Mouse (Mus musculus): ENCODE data around the gene Olfr481. TPM values are rescaled to one million over a fixed set of nuclear protein-coding genes. Genes with fewer than 3 reads are reported as not detected.

The Olfr481 gene
- polyA plus RNA-seq (2021; fragmentation: Nextera tagmentation): not detected in 2 replicates
- long read RNA-seq, experiment 1: 0 reads
- long read RNA-seq, experiment 2: 0 reads

DNA sequence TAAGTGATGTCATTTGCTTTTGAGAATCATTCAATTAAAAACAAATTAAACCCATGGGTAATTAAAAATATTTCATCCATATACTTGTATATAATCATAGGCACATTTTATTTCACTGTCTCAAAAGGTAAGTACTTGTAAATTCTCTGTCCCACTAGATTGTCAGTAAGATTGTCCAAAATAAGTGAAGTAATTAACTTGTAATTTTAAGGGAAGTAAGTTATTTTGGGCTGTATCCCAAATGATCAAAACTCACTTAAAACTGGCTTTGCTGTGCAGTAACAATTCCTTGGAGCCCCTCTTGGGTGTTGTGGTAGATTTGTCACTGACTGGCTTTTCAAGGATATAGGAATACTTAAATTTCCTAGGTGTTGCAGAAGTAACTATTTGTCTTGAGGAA lies at the start of gene Olfr481:
Gene Olfr481, plus strand, starts transcription at position 301 of the 400 bp plus-strand sequence.

DNA sequence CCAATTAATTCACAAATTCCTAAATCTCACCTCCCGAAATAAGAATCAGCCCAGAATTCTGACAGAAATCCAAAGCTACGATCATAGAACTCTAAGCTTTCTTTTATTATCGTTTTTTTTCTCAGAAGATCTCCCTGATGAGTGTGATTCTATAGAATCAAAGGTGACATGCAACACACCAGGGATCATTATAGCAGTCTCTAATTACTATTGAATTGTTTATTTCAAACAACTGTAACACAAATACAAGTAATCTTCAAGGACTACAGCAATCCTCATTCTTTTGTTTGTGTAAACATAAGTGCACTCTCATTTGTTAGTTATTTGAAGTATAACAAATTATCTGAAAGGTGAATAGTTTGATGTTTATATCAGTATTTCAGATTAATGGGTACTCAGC lies 45.8 kb upstream of the Olfr481 start, which contains the start of gene Olfr478:
Gene Olfr478, minus strand, starts transcription at position 101 of the 400 bp plus-strand sequence.

DNA sequence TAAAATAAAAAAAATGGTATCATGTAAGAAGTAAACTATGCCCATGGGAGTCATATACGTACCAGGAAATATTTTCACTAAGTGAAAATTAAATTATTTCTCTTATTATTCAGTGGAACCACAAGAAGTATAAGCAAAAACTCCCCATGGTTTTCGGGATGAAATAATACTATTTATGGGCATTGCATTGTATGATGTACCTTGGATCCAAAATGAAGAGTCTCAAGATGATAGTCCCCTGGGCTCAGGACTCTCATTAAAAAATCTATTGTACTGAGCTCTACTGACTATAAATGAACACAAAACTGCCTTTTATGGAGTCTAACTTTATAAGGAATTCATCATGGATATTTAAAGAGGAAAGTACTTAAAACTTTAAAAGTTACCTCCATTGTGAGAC lies 29.3 kb upstream of the Olfr481 start, which contains the start of gene Olfr479:
Gene Olfr479, plus strand, starts transcription at position 301 of the 400 bp plus-strand sequence.

DNA sequence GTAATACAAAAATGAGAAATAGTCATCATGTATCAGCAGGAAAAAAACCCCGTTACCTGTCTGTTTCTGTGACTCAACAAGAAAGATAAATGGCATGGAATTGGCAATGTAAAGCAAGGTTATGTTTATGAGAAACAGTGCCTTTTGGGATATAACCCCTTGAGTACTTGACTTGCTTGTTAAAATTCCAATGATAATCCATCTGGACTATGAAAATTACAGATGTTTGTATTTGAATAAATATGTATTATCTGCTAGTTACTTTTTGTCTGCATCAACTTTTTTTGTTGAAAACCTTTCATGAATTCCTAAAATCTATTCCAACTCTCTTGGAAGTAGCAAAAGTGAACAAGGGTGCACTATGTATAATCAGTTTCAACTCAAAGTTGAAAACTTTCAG lies 12.4 kb upstream of the Olfr481 start, which contains the start of gene Olfr480:
Gene Olfr480, minus strand, starts transcription at position 101 of the 400 bp plus-strand sequence.

DNA sequence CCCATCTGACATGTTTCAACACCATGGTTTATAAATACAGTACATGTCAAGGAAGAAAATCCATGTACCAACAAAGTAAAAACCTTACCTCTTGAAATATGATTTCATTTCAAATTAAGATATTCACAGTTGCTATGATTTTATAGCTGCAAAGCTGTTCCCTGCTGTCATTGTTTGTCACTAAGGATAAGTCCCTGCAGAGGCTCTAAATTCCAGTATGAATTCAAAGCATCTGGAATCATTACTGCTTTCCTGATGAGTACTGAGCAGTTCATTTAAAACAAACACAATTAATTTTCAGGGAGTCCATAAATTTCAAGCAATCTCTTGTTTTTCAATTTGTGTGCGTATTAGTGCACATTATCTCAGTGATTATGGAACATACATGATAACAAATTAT lies 17.8 kb downstream of the Olfr481 start, which contains the start of gene Olfr482:
Gene Olfr482, minus strand, starts transcription at position 101 of the 400 bp plus-strand sequence.

DNA sequence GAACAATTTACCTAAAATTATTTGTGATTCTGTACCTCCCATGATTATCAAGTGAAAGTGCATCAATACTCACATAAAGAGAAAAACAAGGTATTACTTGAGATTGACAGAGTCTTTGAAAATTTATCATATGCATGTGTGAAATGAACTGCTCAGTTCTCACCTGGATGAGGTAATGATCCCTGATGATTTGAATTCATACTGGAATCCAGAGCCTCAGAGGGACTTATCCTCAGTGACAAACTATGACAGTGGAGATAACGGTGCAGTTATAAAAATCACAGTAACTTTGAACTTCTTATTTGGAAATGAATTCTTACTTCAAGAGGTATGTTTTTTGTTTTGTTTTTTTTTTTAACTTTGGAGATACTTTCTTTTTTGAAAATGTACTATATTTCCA lies 20.9 kb downstream of the Olfr481 start, which contains the start of gene Olfr483:
Gene Olfr483, plus strand, starts transcription at position 301 of the 400 bp plus-strand sequence.

DNA sequence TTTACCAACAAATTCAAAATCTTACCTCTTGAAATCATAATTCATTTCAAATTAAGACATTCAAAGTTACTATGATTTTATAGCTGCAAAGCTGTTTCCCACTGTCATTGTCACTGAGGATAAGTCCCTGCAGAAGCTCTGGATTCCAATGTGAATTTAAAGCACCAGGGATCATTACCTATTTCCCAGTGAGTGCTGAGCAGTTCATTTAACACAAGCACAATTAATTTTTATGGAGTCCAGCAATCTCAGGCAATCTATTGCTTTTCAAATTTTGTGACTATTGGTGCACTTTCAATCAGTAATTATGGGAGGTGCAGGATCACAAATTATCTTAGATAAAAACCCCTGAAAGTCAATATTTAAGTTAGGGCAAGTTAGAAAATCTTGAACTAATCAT lies 47.7 kb downstream of the Olfr481 start, which contains the start of gene Olfr484:
Gene Olfr484, minus strand, starts transcription at position 101 of the 400 bp plus-strand sequence.

Other genes with a start within 250 kb of the Olfr481 start
- not detected in 2 replicates for gene Olfr470, start 232.4 kb upstream of the Olfr481 start, polyA plus RNA-seq (2021; fragmentation: Nextera tagmentation)
- gene Olfr472, start 182.0 kb upstream of the Olfr481 start, polyA plus RNA-seq (2021; fragmentation: Nextera tagmentation): not detected in 2 replicates
- not detected in 2 replicates for gene Olfr473, start 149.4 kb upstream of the Olfr481 start, polyA plus RNA-seq (2021; fragmentation: Nextera tagmentation)
- not detected in 2 replicates for gene Olfr474, start 125.2 kb upstream of the Olfr481 start, polyA plus RNA-seq (2021; fragmentation: Nextera tagmentation)
- gene Olfr476, start 115.1 kb upstream of the Olfr481 start, polyA plus RNA-seq (2021; fragmentation: Nextera tagmentation): not detected in 2 replicates
- not detected in 2 replicates for gene Olfr477, start 93.2 kb upstream of the Olfr481 start, polyA plus RNA-seq (2021; fragmentation: Nextera tagmentation)
- gene Olfr478, start 45.9 kb upstream of the Olfr481 start, polyA plus RNA-seq (2021; fragmentation: Nextera tagmentation): not detected in 2 replicates
- not detected in 2 replicates for gene Olfr479, start 29.2 kb upstream of the Olfr481 start, polyA plus RNA-seq (2021; fragmentation: Nextera tagmentation)
- not detected in 2 replicates for gene Olfr480, start 12.5 kb upstream of the Olfr481 start, polyA plus RNA-seq (2021; fragmentation: Nextera tagmentation)
- not detected in 2 replicates for gene Olfr482, start 17.7 kb downstream of the Olfr481 start, polyA plus RNA-seq (2021; fragmentation: Nextera tagmentation)
- not detected in 2 replicates for gene Olfr483, start 21.0 kb downstream of the Olfr481 start, polyA plus RNA-seq (2021; fragmentation: Nextera tagmentation)
- gene Olfr484, start 47.6 kb downstream of the Olfr481 start, polyA plus RNA-seq (2021; fragmentation: Nextera tagmentation): not detected in 2 replicates
- not detected in 2 replicates for gene Olfr485, start 80.0 kb downstream of the Olfr481 start, polyA plus RNA-seq (2021; fragmentation: Nextera tagmentation)
- gene Olfr486, start 92.9 kb downstream of the Olfr481 start, polyA plus RNA-seq (2021; fragmentation: Nextera tagmentation): not detected in 2 replicates
- not detected in 2 replicates for gene Olfr487, start 134.8 kb downstream of the Olfr481 start, polyA plus RNA-seq (2021; fragmentation: Nextera tagmentation)
- gene Olfr488, start 178.5 kb downstream of the Olfr481 start, polyA plus RNA-seq (2021; fragmentation: Nextera tagmentation): not detected in 2 replicates
- gene Olfr490, start 209.1 kb downstream of the Olfr481 start, polyA plus RNA-seq (2021; fragmentation: Nextera tagmentation): not detected in 2 replicates
- gene Olfr491, start 233.6 kb downstream of the Olfr481 start, polyA plus RNA-seq (2021; fragmentation: Nextera tagmentation): not detected in 2 replicates
- gene Olfr492, start 243.8 kb downstream of the Olfr481 start, polyA plus RNA-seq (2021; fragmentation: Nextera tagmentation): not detected in 2 replicates

All from layer of hippocampus, adult 6 months (tissue).